Mouse (Mus musculus): ENCODE measurements around the gene Entpd1. TPM values are rescaled to one million over a fixed set of nuclear protein-coding genes. Genes with fewer than 3 reads are reported as not detected.

Gene Entpd1
- total and polyA plus RNA-seq, 3 experiments = not detected

DNA sequence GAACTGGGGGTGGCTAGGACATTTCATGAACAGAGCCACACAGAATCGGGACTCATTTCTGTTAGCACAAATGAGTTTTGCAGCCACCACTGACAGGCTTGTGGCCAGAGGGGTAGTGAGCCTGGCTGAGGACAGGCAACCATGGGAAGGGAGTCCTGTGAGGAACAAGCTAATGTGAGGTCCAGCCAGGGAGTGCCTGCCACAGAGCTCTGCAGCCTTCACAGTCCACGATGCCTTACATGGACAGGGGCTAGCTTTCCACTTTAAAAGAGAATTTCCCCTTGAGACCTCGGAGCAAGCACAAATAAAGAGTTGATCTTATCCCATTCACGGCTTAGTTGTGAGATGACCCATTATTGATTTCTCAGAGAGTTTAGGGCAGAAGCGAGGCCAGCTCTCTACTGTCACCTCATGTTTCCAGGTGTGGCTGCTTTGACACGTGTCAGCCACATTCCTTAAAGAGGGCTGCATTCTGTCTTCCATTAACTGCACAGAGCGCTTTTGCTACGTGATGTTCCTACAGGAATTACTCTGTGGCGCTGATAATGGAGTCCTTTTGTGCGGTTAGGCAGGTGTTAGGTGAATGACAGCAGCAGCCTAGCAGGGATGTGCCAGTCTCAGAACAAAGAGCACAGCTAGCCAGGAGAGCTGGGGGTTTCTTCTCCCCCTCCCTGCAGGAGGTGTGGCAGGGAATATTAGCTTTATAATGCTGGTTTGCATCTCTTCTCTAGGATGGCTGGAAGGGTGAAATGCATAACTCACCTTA is 48.1 kb upstream of the Entpd1 start:
- Histone ChIP-seq H3K79me2 (ENCODE audit: control insufficient read depth, insufficient read depth, low read length, poor library complexity) (no peaks in the 10 kb centered on the region; the same call in 1 of the 2 replicates), H3K4me3 (ENCODE audit: control insufficient read depth in 1 of 2, insufficient read depth in 1 of 2, low read depth in 2 of 2, low read length in 2 of 2) (no peak overlapping the region), H3K27me3 (ENCODE audit: control insufficient read depth in 1 of 2, insufficient read depth in 2 of 2, low read length in 2 of 2) (no peaks in the 10 kb centered on the region), H3K4me1 (ENCODE audit: control insufficient read depth in 1 of 2, insufficient read depth in 2 of 2, low read length in 2 of 2) (no peaks in the 10 kb centered on the region), H3K9ac (ENCODE audit: control insufficient read depth, low read depth, low read length, poor library complexity, severe bottlenecking) (no peak overlapping the region), H3K27ac (ENCODE audit: control insufficient read depth, low read depth, low read length) (no peak overlapping the region), H3K36me3 (ENCODE audit: control insufficient read depth in 1 of 2, insufficient read depth in 2 of 2, low read length in 2 of 2) (peaks cover 0 to 12% of the 10 kb centered on the region in 2 experiments; a peak in 2 of 4 replicates), H3K9me3 (replicated peaks; ENCODE audit: insufficient read depth, low read length) (no peaks in the 10 kb centered on the region)
- TF ChIP-seq MAX (IDR thresholded peaks at IDR 0.05; ENCODE audit: low read length) (no peak), TAL1 (IDR thresholded peaks at IDR 0.05; ENCODE audit: low read length) (no peak), RAD21 (IDR thresholded peaks at IDR 0.05; ENCODE audit: low read depth, low read length) (no peak)
- DNase-seq (ENCODE audit: low read depth, low spot score) = no peak

DNA sequence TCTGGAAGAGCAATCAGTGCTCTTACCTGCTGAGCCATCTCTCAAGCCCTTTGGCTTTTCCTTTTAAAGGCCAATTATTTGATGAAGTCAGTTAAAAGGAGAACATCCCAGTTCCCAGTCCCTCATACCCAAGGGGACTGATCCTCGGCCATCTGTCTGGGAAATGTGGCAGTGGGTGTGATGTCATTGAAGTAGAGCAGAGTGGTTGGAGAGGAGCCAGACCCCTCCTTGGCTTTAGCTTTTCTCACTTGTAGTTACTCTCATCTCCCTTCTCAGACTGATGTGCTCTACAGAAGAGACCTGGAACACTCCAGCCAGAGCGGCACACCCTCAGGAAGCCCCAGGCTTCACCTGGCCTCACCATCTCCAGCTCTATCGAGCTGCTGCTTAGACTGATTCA is 44.5 kb upstream of the Entpd1 start:
- no peak overlapping the region for H3K4me3 ChIP-seq (ENCODE audit: control insufficient read depth in 1 of 2, insufficient read depth in 1 of 2, low read depth in 2 of 2, low read length in 2 of 2)
- TF ChIP-seq SMC3 (IDR thresholded peaks at IDR 0.05; ENCODE audit: low read depth, low read length) (no peak), ZKSCAN1 (IDR thresholded peaks at IDR 0.05; ENCODE audit: low read depth, low read length) (no peak), RCOR1 (IDR thresholded peaks at IDR 0.05; ENCODE audit: low read depth, low read length) (no peak), HCFC1 (IDR thresholded peaks at IDR 0.05; ENCODE audit: low read depth, low read length) (no peak), MEF2A (IDR thresholded peaks at IDR 0.05; ENCODE audit: extremely low read depth, insufficient replicate concordance, low read depth, low read length, poor library complexity, severe bottlenecking) (no peak)
- no peak for DNase-seq (ENCODE audit: low read depth, low spot score)
- H3K9ac ChIP-seq (ENCODE audit: control insufficient read depth, low read depth, low read length, poor library complexity, severe bottlenecking) = no peak overlapping the region
- no peaks in the 10 kb centered on the region for H3K27me3 ChIP-seq (ENCODE audit: control insufficient read depth in 1 of 2, insufficient read depth in 2 of 2, low read length in 2 of 2)
- H3K4me1 ChIP-seq (ENCODE audit: control insufficient read depth in 1 of 2, insufficient read depth in 2 of 2, low read length in 2 of 2) = no peaks in the 10 kb centered on the region
- H3K9me3 ChIP-seq (replicated peaks; ENCODE audit: insufficient read depth, low read length) = no peaks in the 10 kb centered on the region
- no peak overlapping the region for H3K27ac ChIP-seq (ENCODE audit: control insufficient read depth, low read depth, low read length)
- peaks cover 0 to 29% of the 10 kb centered on the region in 2 experiments; a peak in 2 of 4 replicates for H3K36me3 ChIP-seq (ENCODE audit: control insufficient read depth in 1 of 2, insufficient read depth in 2 of 2, low read length in 2 of 2)
- no peaks in the 10 kb centered on the region; the same call in 1 of the 2 replicates for H3K79me2 ChIP-seq (ENCODE audit: control insufficient read depth, insufficient read depth, low read length, poor library complexity)

DNA sequence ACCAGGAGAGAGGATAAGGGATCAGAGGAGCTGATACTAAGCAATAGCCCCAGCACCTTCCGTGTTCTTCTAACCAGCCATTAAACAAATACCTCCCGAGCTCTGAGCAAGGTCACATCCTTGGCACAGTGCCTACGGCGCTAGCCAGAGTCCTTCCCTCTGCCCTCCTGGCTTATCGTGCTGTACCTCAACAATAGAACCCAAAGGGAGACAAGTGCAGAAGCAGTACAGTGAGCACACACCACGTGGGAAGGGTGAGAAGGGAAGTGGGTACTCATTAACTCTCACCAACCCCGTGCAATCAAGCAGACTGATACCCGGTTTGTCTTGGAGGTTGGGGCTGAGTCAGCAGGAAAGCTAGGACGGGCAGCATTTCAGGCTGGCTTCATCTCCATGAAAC is 41.4 kb upstream of the Entpd1 start:
- no peak overlapping the region for H3K27ac ChIP-seq (ENCODE audit: control insufficient read depth, low read depth, low read length)
- no peaks in the 10 kb centered on the region for H3K9me3 ChIP-seq (replicated peaks; ENCODE audit: insufficient read depth, low read length)
- no peaks in the 10 kb centered on the region; the same call in 1 of the 2 replicates for H3K79me2 ChIP-seq (ENCODE audit: control insufficient read depth, insufficient read depth, low read length, poor library complexity)
- no peak overlapping the region for H3K9ac ChIP-seq (ENCODE audit: control insufficient read depth, low read depth, low read length, poor library complexity, severe bottlenecking)
- DNase-seq (ENCODE audit: low read depth, low spot score) = no peak
- no peak for TF ChIP-seq MEF2A (IDR thresholded peaks at IDR 0.05; ENCODE audit: extremely low read depth, insufficient replicate concordance, low read depth, low read length, poor library complexity, severe bottlenecking)
- TF ChIP-seq MXI1 (IDR thresholded peaks at IDR 0.05; ENCODE audit: low read depth, low read length) = no peak
- no peak for TF ChIP-seq GATA1 (IDR thresholded peaks at IDR 0.05; ENCODE audit: low read depth, low read length)
- no peak for TF ChIP-seq POLR2AphosphoS2 (IDR thresholded peaks at IDR 0.05; ENCODE audit: low read length)
- no peak for TF ChIP-seq ZMIZ1 (IDR thresholded peaks at IDR 0.05; ENCODE audit: low read depth, low read length)
- TF ChIP-seq CTCF (IDR thresholded peaks at IDR 0.05 in 2 of 3, conservative IDR thresholded peaks at IDR 0.05 in 1 of 3; ENCODE audit: control insufficient read depth in 1 of 3, insufficient read depth in 1 of 3, low read depth in 2 of 3, low read length in 3 of 3, poor library complexity in 1 of 3, severe bottlenecking in 1 of 3) = no peak
- TF ChIP-seq USF2 (IDR thresholded peaks at IDR 0.05; ENCODE audit: borderline replicate concordance in 1 of 2, insufficient read depth in 1 of 2, low read depth in 1 of 2, low read length in 2 of 2) = no peak
- TF ChIP-seq USF1 (IDR thresholded peaks at IDR 0.05; ENCODE audit: low read depth, low read length) = no peak
- TF ChIP-seq POLR2A (IDR thresholded peaks at IDR 0.05; ENCODE audit: control insufficient read depth in 1 of 2, insufficient read depth in 1 of 2, low read depth in 1 of 2, low read length in 2 of 2, poor library complexity in 1 of 2) = no peak
- H3K36me3 ChIP-seq (ENCODE audit: control insufficient read depth in 1 of 2, insufficient read depth in 2 of 2, low read length in 2 of 2) = peaks cover under 1 to 43% of the 10 kb centered on the region in 2 experiments
- H3K4me1 ChIP-seq (ENCODE audit: control insufficient read depth in 1 of 2, insufficient read depth in 2 of 2, low read length in 2 of 2) = no peaks in the 10 kb centered on the region
- H3K27me3 ChIP-seq (ENCODE audit: control insufficient read depth in 1 of 2, insufficient read depth in 2 of 2, low read length in 2 of 2) = no peaks in the 10 kb centered on the region
- no peak overlapping the region for H3K4me3 ChIP-seq (ENCODE audit: control insufficient read depth in 1 of 2, insufficient read depth in 1 of 2, low read depth in 2 of 2, low read length in 2 of 2)
